Mouse (Mus musculus) layer of hippocampus, adult 18-20 months (tissue): Measurements from ENCODE around the gene Plcb1. TPM values are rescaled to one million over a fixed set of nuclear protein-coding genes. Genes with fewer than 3 reads are reported as not detected.

Experiments used
- DNase-seq, 2 experiments: peaks; one replicate each; pipeline ENCODE4 v3.0.0; 2022; ENCODE audit warnings: low spot score in 2 of 2
- total RNA-seq, 2 experiments: library from RNA; stranded (reverse); gene quantifications; 2 replicates each; pipeline ENCODE4 v1.2.3; 2021

Plcb1 gene
- total RNA-seq, 2 experiments from 2014 or later, result 132 to 143 TPM

GRCm38 (mm10) chr2:134836097-134836496, 50.2 kb downstream of the Plcb1 start:
- no peak for DNase-seq

GRCm38 (mm10) chr2:134838185-134838584, 52.3 kb downstream of the Plcb1 start:
- DNase-seq, result no peak

DNA sequence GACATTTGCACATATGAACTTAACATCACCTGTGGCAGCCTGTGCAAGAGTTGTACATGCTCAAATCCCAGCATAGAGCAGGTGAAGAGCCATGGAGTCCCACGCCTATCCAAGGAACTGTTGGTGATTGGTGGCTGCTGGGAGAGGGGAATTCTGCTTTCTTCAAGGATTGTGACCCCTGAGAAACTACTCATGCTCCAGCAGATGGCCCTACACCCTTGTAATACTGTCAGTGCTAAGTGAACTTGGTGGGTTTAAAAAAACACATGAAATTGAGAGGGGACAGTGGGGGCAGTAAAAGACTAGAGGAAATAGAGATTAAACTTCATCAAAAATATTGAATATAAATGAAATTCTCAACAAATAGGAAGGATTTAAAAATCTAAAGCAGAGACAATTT, 53.0 kb downstream of the Plcb1 start:
- no peak for DNase-seq

GRCm38 (mm10) chr2:134842883-134843282, 57.0 kb downstream of the Plcb1 start:
- no peak for DNase-seq

DNA sequence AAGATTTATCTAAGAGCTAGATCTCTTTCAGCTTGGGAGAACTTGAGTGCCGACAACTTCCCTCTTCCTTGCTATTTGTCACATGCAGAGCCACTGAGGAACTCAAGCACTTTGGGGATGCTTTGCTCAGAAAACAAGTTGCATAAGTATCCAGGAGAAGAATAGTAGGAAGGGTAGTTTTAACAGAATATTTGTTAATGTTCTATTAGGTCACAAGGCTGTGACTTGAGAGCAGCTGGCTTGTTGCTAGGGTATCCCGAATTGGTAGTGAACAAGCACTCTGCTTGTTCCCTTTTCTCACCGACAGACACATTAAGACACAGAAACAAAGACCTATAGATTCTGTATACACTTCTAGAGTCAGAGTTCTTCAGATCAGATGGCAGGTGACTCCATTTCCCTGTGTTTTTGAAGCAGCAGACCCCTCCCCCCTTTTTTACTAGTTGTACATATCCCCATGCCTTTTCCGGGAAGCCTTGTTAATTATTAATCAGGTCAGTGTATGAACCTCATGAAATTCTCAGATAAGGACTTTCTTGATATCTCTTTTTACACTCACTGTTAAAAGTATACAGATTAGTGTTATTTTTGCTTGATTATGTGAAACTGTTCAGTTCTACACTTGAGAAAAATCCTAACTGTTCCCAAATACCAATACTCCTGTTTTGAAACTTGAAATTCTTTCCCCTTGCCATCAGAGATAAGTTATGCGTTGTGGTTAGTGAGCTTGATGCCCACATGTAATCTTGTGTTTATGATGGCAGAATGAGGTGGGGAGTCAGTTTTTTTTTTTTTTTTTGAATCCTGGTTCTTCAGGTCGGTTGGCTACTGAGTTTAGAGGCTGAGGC, 58.7 kb downstream of the Plcb1 start:
- no peak for DNase-seq

DNA sequence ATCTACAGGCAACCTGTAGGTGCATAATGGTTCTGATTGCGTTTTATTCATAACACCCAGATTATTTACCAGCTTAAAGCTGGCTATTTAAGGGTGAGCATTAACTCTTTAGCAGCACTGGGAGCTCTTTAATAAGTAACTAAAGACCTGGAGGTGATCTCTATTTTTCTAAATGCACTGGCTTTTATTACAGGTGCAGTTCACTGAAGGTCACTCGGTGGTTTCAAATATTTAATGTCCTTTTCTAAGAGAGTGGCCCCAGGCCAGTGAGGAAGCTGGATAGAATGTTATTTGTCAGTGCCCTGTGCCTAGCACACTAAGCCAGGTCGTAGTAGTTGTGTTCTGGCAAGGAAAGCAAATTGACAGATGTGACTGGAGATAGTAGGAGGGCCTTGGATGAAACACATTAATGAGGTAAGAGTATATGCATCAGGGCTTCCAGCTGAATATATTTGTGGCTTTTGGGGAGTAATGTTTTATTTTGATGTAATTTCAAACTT, 59.4 kb downstream of the Plcb1 start:
- DNase-seq, result no peak

GRCm38 (mm10) chr2:134846555-134846954, 60.7 kb downstream of the Plcb1 start:
- DNase-seq, result peak in 1 of 2 experiments; percentile 66

DNA sequence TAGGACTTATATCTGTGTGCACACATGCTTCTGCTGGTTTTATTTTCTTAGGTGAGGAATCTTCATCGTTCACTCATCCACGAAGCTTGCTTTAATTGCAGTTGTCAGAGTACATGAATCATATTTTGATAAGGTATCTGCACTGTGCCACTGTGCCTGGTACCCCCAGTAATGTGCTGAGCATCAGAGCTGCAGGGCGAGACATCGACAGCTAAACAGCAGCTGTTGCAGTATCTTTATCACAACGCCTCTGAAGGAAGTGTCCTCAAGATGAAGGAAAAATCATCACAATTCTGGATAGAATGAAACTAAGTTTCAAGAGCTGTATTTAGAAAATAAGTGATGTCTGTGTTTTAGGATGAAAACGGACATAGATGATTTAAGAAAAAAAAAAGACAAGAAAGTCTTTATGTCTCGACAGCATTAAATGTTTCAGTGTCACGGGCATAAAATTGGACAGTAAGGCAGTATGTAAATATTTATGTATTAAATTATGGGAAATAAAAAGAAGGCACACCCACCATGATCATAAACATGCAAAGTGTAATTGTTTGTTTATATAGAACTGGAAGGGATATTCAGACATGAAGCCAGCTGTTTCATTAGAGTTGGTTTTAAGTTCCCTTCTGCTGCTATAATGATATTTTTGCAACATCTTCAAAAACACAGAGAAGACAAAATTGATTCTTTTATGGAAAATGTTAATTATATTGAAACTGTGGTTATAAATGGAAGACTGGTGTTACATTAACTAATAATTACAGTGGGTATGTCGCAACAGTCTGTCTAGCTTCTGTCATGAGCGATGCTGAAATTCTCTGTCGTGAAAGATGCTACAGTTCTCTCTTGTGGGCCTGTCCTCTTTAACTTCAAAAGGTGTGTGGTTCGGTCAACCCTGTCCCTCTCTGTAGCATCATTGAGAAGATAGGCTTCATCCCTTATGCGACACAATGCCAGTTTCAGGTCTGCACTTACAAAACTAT, 65.6 kb downstream of the Plcb1 start:
- DNase-seq, result no peak

DNA sequence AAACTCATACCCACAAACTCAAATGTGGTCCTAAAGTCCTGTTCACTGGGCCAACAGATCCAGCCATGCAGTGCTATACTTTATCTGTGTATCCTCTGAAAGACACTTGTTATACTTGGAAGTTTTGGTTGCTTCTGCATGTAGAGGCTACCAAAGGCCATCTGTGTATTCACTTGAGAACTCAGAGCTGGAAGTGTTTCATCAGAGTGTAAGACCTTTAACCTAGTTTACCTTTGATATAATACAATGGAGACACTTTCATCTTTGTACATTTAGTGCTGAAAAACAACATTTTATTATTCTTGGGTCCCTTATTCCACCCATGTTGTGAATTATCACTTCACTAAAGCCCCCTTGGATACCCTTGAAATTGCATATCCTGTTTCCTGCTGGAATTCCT, 70.4 kb downstream of the Plcb1 start:
- no peak for DNase-seq

- no peak for DNase-seq
These were observed 70.8 kb downstream of the Plcb1 start for GRCm38 (mm10) chr2:134856691-134857090.

- DNase-seq, result peak in 1 of 2 experiments; percentile 60
These were observed 79.2 kb downstream of the Plcb1 start for GRCm38 (mm10) chr2:134864985-134865645.

- DNase-seq, result no peak
These were observed 81.5 kb downstream of the Plcb1 start for GRCm38 (mm10) chr2:134867381-134867780.

- no peak for DNase-seq
These were observed 86.0 kb downstream of the Plcb1 start for GRCm38 (mm10) chr2:134871692-134872489.

DNA sequence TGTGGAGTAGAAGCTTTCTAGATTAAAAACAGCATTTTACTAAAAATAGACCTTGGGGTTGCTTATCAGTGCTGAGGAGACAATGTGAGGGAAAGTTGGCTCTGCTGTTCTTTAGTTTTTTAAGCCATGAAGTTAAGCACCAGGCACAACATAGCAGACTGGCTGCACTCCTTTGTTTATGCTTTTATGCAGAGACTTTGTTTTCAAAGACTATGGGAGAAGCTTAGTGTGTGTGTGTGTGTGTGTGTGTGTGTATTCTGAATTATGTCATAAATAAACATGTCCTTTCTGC, 86.6 kb downstream of the Plcb1 start:
- no peak for DNase-seq

- DNase-seq, result no peak
These were observed 91.3 kb downstream of the Plcb1 start for GRCm38 (mm10) chr2:134877148-134877547.

GRCm38 (mm10) chr2:134891207-134891606, 105.3 kb downstream of the Plcb1 start:
- no peak for DNase-seq

- DNase-seq, result no peak
These were observed 108.9 kb downstream of the Plcb1 start for GRCm38 (mm10) chr2:134894776-134895175.

GRCm38 (mm10) chr2:134896196-134896595, 110.3 kb downstream of the Plcb1 start:
- DNase-seq, result peak in 1 of 2 experiments; percentile 69

DNA sequence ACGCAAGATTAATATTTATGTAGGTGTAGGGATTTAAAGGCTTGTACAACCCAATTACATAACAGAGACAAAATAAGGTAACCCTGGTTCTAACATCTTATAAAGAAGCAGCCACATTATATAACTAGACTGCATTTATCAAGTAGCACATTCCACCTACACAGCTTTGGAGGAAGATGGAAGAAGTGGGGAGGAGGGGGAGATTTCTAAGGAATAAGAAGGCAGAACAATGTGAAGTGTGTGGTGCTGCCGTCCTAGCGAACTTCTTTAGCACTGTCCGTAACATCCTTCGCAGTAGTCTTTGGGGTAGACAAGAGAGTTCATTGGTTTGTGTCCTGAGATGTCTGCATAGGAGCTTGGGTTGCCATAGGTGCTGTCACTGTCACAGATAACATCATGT, 111.2 kb downstream of the Plcb1 start:
- no peak for DNase-seq

DNA sequence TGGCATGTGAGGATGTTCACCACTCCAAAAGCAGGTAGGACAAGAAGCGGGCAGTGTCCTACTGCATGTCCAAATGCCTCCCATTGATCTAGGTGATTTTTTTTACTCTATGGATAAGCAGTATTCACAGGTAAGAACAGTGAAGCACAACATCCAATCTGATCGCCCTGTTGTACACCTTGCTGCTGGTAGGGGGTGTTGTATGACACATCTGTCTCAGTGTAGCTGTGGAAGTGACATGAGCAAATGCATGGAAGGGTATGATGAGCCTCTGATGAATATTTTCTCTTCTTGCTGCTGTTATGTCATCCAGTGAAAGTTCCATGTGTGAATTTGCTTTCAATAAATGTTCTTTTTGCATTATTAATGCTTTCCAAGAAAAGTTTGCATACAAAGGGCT, 115.7 kb downstream of the Plcb1 start:
- DNase-seq, result no peak

DNA sequence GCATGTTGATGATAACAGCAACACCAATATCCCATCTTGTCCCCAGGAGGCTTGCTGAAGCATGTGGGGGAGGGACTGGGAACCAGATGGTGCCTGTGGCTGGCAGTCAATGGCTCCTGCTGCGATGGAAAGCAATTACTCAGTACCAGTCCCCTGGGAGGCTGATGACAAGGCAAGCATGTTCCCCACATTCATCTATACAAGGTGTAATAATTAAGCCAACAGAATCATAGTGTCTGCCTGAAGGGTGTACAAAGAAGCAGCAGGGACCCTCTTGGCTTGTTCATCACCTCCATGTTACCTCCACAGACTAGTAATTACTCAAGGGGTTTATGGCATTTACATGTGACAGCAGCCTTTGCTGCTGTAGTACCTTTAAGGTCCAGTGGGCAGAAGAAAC, 125.0 kb downstream of the Plcb1 start:
- DNase-seq, result peak; percentile 80 to 86
